Mouse (Mus musculus) liver, adult 2 months (tissue): ENCODE results near the gene Coq10a.

Experiments used
- CTCF ChIP-seq: fragments of 200-500 bp; IDR thresholded peaks from 2 replicates; pipeline ENCODE4 v1.5.1; 2011; ENCODE audit warnings: low read depth, low read length, control low read depth
- POLR2A ChIP-seq: fragments of 200-500 bp; IDR thresholded peaks from 2 replicates; pipeline ENCODE4 v1.6.1; 2011; ENCODE audit warnings: low read length, control low read depth; ENCODE audit not compliant: insufficient read depth; ENCODE audit errors: extremely low read depth

- peak; percentile 54; the same call in 1 of the 2 replicates for TF ChIP-seq POLR2A
- no peak for TF ChIP-seq CTCF
These were observed at the start of gene Coq10a for GRCm38 (mm10) chr10:128368402-128369217.
